Mouse (Mus musculus) CH12.LX (cell line): ENCODE measurements around the gene Gm27029.

Source experiments
- CTCF ChIP-seq, 2 experiments: IDR thresholded peaks in 1 of 2; conservative IDR thresholded peaks in 1 of 2; 2 replicates each; pipeline ENCODE4 v1.5.1; 2011 to 2012; ENCODE audit warnings: low read depth in 2 of 2, low read length in 2 of 2, improper control_type of control experiment in 1 of 2, inconsistent platforms in 1 of 2, mild to moderate bottlenecking in 1 of 2, moderate library complexity in 1 of 2
- KAT2A ChIP-seq: IDR thresholded peaks from 2 replicates; pipeline ENCODE4 v1.6.1; 2012; ENCODE audit warnings: low read length, improper control_type of control experiment, inconsistent platforms; ENCODE audit not compliant: insufficient replicate concordance

DNA sequence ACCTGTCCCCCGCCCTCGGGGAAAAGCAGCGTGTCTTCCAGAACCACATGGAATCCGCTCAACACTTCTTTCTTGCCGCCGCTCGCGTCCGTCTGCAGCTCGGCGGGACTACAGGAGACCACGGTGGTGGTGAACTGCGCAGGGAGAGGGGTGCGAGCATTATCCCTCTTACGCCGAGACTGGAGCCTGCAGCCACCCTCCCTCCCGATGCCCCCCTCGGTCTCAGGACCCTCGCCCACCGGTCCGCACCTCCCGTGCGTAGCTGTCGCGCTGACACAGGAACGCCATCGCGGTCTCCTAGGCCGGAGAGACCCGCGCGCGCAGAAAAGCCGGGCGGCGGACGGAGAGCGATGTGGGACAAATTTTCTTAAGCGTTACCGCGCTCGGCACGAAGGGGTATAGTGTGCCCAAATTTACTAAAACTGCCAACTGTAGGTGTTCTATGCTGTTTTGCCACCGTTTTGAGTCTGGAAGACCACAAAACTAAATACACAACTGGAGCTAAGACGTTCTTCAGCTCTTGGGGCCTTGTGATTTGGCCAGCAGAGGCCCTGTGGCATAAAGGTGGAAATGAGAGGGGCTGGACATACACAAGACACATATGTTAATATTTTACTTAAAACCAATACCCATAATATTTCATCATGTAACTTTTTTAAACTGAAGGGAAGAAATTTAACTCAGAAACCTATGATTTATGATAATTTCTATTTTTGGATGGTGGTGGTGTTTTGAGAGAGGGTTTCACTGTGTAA lies 7.3 kb downstream of the Gm27029 start, which contains the start of gene Aarsd1:
- TF ChIP-seq KAT2A = peak; percentile 80; the same call in 1 of the 2 replicates
- TF ChIP-seq CTCF (conservative IDR thresholded peaks at IDR 0.05 in 1 of 2, IDR thresholded peaks at IDR 0.05 in 1 of 2; ENCODE audit: low read depth in 2 of 2, low read length in 2 of 2) = 0 out of 4 replicates have a peak, but pooled peaks of 1 of the 2 experiments have one; percentile 1
